Mouse (Mus musculus) forebrain, embryonic 13.5 days (tissue): ENCODE results near the gene Mpzl1. TPM values are rescaled to one million over a fixed set of nuclear protein-coding genes. Genes with fewer than 3 reads are reported as not detected.
"Not testable (repeated sequence)": the region's sequence is repeated elsewhere in the genome, so short reads cannot be mapped to it uniquely, and the experiment has no call there.

Experiments
- ATAC-seq: fragments of 200-750 bp; cut with Nextera tagmentation; 2 replicates; pipeline ENCODE4 v1.8.0; 2017
- H3K27ac ChIP-seq: fragments of 300-500 bp; sonication (generic); 2 replicates; pipeline ENCODE4 v1.5.1; 2015; ENCODE audit warnings: inconsistent platforms, mild to moderate bottlenecking, moderate library complexity
- H3K27me3 ChIP-seq: fragments of 300-500 bp; sonication (generic); 2 replicates; pipeline ENCODE4 v1.6.1; 2015; ENCODE audit warnings: mild to moderate bottlenecking, inconsistent platforms
- H3K36me3 ChIP-seq: fragments of 300-500 bp; sonication (generic); 2 replicates; pipeline ENCODE4 v1.6.1; 2015; ENCODE audit warnings: mild to moderate bottlenecking, inconsistent platforms; ENCODE audit not compliant: poor library complexity, severe bottlenecking
- H3K4me1 ChIP-seq: fragments of 300-500 bp; sonication (generic); 2 replicates; pipeline ENCODE4 v1.6.1; 2015; ENCODE audit warnings: inconsistent platforms
- H3K4me2 ChIP-seq: fragments of 300-500 bp; sonication (generic); 2 replicates; pipeline ENCODE4 v1.6.1; 2015; ENCODE audit warnings: inconsistent platforms, mild to moderate bottlenecking, moderate library complexity
- H3K4me3 ChIP-seq: fragments of 300-500 bp; sonication (generic); 2 replicates; pipeline ENCODE4 v1.5.1; 2015; ENCODE audit warnings: mild to moderate bottlenecking, inconsistent platforms
- H3K9ac ChIP-seq: fragments of 300-500 bp; sonication (generic); 2 replicates; pipeline ENCODE4 v1.6.1; 2015; ENCODE audit warnings: mild to moderate bottlenecking, inconsistent platforms
- H3K9me3 ChIP-seq: fragments of 300-500 bp; sonication (generic); replicated peaks from 2 replicates; pipeline ENCODE4 v1.6.1; 2016; ENCODE audit warnings: inconsistent platforms
- WGBS: fragments of 180-500 bp; shearing (Covaris S2); methylation state at CpG from one replicate; pipeline ENCODE4 v1.1.7; 2015; 5-methylcytosine and 5-hydroxymethylcytosine counted together
- polyA plus RNA-seq: library from polyadenylated mRNA; unstranded; fragments of >200 nt; fragmentation: Nextera tagmentation; extraction: Ambion mirVana; gene quantifications from 2 replicates; pipeline ENCODE4 v1.2.1, GENCODE M21; 2015

The Mpzl1 gene
- polyA plus RNA-seq = 127 and 131 TPM in 2 replicates

- ATAC-seq = peak; percentile 99
- WGBS = under 1% methylated on average over 60 of the region's 73 CpGs
- Histone ChIP-seq H3K27me3 (no peaks in the 10 kb centered on the region), H3K27ac (peak within 1 kb of the TSS; percentile 96), H3K4me2 (peak within 1 kb of the TSS; percentile 67), H3K9ac (peak within 1 kb of the TSS; percentile 86), H3K4me1 (peaks cover 43% of the 10 kb centered on the region), H3K9me3 (no peaks in the 10 kb centered on the region), H3K4me3 (peak within 1 kb of the TSS; percentile 72), H3K36me3 (no peaks in the 10 kb centered on the region)
Observed at GRCm38 (mm10) chr1:165634151-165634884, at the start of gene Mpzl1. TSS of gene Mpzl1 (minus strand) at chr1:165634538.

- H3K4me2 ChIP-seq = no peak overlapping the region
- H3K27ac ChIP-seq = no peak overlapping the region
- no peak overlapping the region for H3K9ac ChIP-seq
- no peak for ATAC-seq
- no peaks in the 10 kb centered on the region for H3K4me1 ChIP-seq
- no peaks in the 10 kb centered on the region for H3K27me3 ChIP-seq
- 80% methylated on average over 18 of the region's 18 CpGs for WGBS
- H3K4me3 ChIP-seq = no peak overlapping the region
- H3K36me3 ChIP-seq = no peaks in the 10 kb centered on the region
- no peaks in the 10 kb centered on the region for H3K9me3 ChIP-seq
Observed at GRCm38 (mm10) chr1:165682056-165682853, 47.9 kb upstream of the Mpzl1 start.

GRCm38 (mm10) chr1:165681045-165681794, 46.9 kb upstream of the Mpzl1 start:
- 72% methylated on average over 13 of the region's 13 CpGs for WGBS
- ATAC-seq = no peak

GRCm38 (mm10) chr1:165680086-165680485, 45.7 kb upstream of the Mpzl1 start:
- not testable (repeated sequence) for ATAC-seq, H3K9ac ChIP-seq, H3K36me3 ChIP-seq

More at GRCm38 (mm10) chr1:165681045-165681794, 46.9 kb upstream of the Mpzl1 start:
- Histone ChIP-seq H3K27ac (no peak overlapping the region), H3K36me3 (no peaks in the 10 kb centered on the region), H3K9me3 (no peaks in the 10 kb centered on the region), H3K4me2 (no peak overlapping the region), H3K27me3 (no peaks in the 10 kb centered on the region), H3K4me1 (no peaks in the 10 kb centered on the region), H3K9ac (no peak overlapping the region), H3K4me3 (no peak overlapping the region)

GRCm38 (mm10) chr1:165679618-165679997, 45.3 kb upstream of the Mpzl1 start:
- Histone ChIP-seq H3K27me3 (no peaks in the 10 kb centered on the region), H3K4me2 (no peak overlapping the region), H3K36me3 (no peaks in the 10 kb centered on the region), H3K9ac (no peak overlapping the region), H3K4me3 (no peak overlapping the region), H3K4me1 (no peaks in the 10 kb centered on the region), H3K9me3 (no peaks in the 10 kb centered on the region), H3K27ac (no peak overlapping the region)
- no peak for ATAC-seq
- WGBS = 31% methylated on average over 3 of the region's 3 CpGs

More at GRCm38 (mm10) chr1:165680086-165680485, 45.7 kb upstream of the Mpzl1 start:
- not testable (repeated sequence) for H3K4me2 ChIP-seq, H3K4me3 ChIP-seq, H3K27me3 ChIP-seq, H3K4me1 ChIP-seq, H3K27ac ChIP-seq, H3K9me3 ChIP-seq

- no peaks in the 10 kb centered on the region for H3K4me1 ChIP-seq
- no peak for ATAC-seq
- 64% methylated on average over 15 of the region's 15 CpGs for WGBS
- H3K9me3 ChIP-seq = no peaks in the 10 kb centered on the region
- no peaks in the 10 kb centered on the region for H3K27me3 ChIP-seq
- no peak overlapping the region for H3K9ac ChIP-seq
- H3K4me2 ChIP-seq = no peak overlapping the region
- H3K27ac ChIP-seq = no peak overlapping the region
- no peaks in the 10 kb centered on the region for H3K36me3 ChIP-seq
- no peak overlapping the region for H3K4me3 ChIP-seq
Observed at GRCm38 (mm10) chr1:165678861-165679617, 44.7 kb upstream of the Mpzl1 start.

- no peaks in the 10 kb centered on the region for H3K36me3 ChIP-seq
- no peak overlapping the region for H3K4me2 ChIP-seq
- no peaks in the 10 kb centered on the region for H3K4me1 ChIP-seq
- WGBS = 71% methylated on average over 4 of the region's 4 CpGs
- H3K4me3 ChIP-seq = no peak overlapping the region
- H3K27ac ChIP-seq = no peak overlapping the region
- H3K9me3 ChIP-seq = no peaks in the 10 kb centered on the region
- no peak overlapping the region for H3K9ac ChIP-seq
- H3K27me3 ChIP-seq = no peaks in the 10 kb centered on the region
- no peak for ATAC-seq
Observed at GRCm38 (mm10) chr1:165677558-165677957, 43.2 kb upstream of the Mpzl1 start.

GRCm38 (mm10) chr1:165676993-165677392, 42.7 kb upstream of the Mpzl1 start:
- no peaks in the 10 kb centered on the region for H3K27me3 ChIP-seq
- no peaks in the 10 kb centered on the region for H3K36me3 ChIP-seq
- ATAC-seq = no peak
- H3K9ac ChIP-seq = no peak overlapping the region
- no peak overlapping the region for H3K4me2 ChIP-seq
- H3K4me3 ChIP-seq = no peak overlapping the region
- H3K9me3 ChIP-seq = no peaks in the 10 kb centered on the region
- no peak overlapping the region for H3K27ac ChIP-seq
- H3K4me1 ChIP-seq = no peaks in the 10 kb centered on the region
- WGBS = 96% methylated on average over 3 of the region's 3 CpGs

- no peak for ATAC-seq
- 94% methylated on average over 9 of the region's 9 CpGs for WGBS
Observed at GRCm38 (mm10) chr1:165675167-165675566, 40.8 kb upstream of the Mpzl1 start.

GRCm38 (mm10) chr1:165672355-165672754, 38.0 kb upstream of the Mpzl1 start:
- Histone ChIP-seq H3K27ac (no peak overlapping the region), H3K36me3 (no peaks in the 10 kb centered on the region), H3K4me2 (no peak overlapping the region), H3K9me3 (no peaks in the 10 kb centered on the region), H3K4me3 (no peak overlapping the region), H3K27me3 (no peaks in the 10 kb centered on the region), H3K9ac (no peak overlapping the region), H3K4me1 (no peaks in the 10 kb centered on the region)
- ATAC-seq = no peak
- 77% methylated on average over 9 of the region's 9 CpGs for WGBS

More at GRCm38 (mm10) chr1:165675167-165675566, 40.8 kb upstream of the Mpzl1 start:
- Histone ChIP-seq H3K27me3 (no peaks in the 10 kb centered on the region), H3K4me1 (no peaks in the 10 kb centered on the region), H3K9me3 (no peaks in the 10 kb centered on the region), H3K36me3 (no peaks in the 10 kb centered on the region), H3K4me3 (no peak overlapping the region), H3K9ac (no peak overlapping the region), H3K27ac (no peak overlapping the region), H3K4me2 (no peak overlapping the region)

- Histone ChIP-seq H3K4me3 (no peak overlapping the region), H3K27ac (no peak overlapping the region), H3K27me3 (no peaks in the 10 kb centered on the region), H3K9me3 (no peaks in the 10 kb centered on the region), H3K4me2 (no peak overlapping the region), H3K36me3 (no peaks in the 10 kb centered on the region), H3K4me1 (no peaks in the 10 kb centered on the region), H3K9ac (no peak overlapping the region)
- ATAC-seq = no peak
- WGBS = 79% methylated on average over 6 of the region's 6 CpGs
Observed at GRCm38 (mm10) chr1:165670056-165670455, 35.7 kb upstream of the Mpzl1 start.
